Comparison of ENCODE assay signal across 9 mouse cellular contexts in genomic region chr15:81361417-81362015, GRCm38 (mm10). TPM values are rescaled to one million over a fixed set of nuclear protein-coding genes. Genes with fewer than 3 reads are reported as not detected.
DNase-seq lines count a peak whose midpoint lies in the region; ATAC-seq lines count a peak whose summit lies in the region.
"Had no signal": no experiment of that assay in that cellular context is flagged by ENCODE, and none has a peak within 500 bp of the region (broad histone marks: within the 10 kb centered on the region; RNA-seq: fewer than 3 reads in every experiment).

No protein-coding gene starts in this region.

- no peaks in the 10 kb centered on the region for H3K9me3 ChIP-seq in hindbrain, embryonic 10.5 days
- H3K9me3 ChIP-seq in hindbrain, embryonic 16.5 days (ENCODE audit: control insufficient read depth, low read length) = no peaks in the 10 kb centered on the region
- H3K9me3 ChIP-seq in hindbrain, embryonic 14.5 days (ENCODE audit: control insufficient read depth, low read length) = no peaks in the 10 kb centered on the region
- no peaks in the 10 kb centered on the region for H3K9me3 ChIP-seq in midbrain, embryonic 12.5 days
- H3K9me3 ChIP-seq: G1E had no signal

- no peak overlapping the region for H3K9ac ChIP-seq in hindbrain, embryonic 16.5 days (ENCODE audit: low read depth, low read length)
- no peak overlapping the region for H3K9ac ChIP-seq in hindbrain, embryonic 14.5 days
- no peak overlapping the region for H3K9ac ChIP-seq in midbrain, embryonic 12.5 days (replicated peaks)

- no peak for ATAC-seq in hindbrain, embryonic 16.5 days
- ATAC-seq in hindbrain, embryonic 14.5 days (ENCODE audit: low FRiP score) = no peak
- ATAC-seq in midbrain, embryonic 12.5 days (ENCODE audit: low FRiP score, low read depth) = no peak

- H3K4me1 ChIP-seq in hindbrain, embryonic 10.5 days (replicated peaks) = peaks cover 29% of the 10 kb centered on the region
- H3K4me1 ChIP-seq in hindbrain, embryonic 16.5 days (ENCODE audit: control insufficient read depth, insufficient read depth, low read depth, low read length) = peaks cover 13% of the 10 kb centered on the region
- H3K4me1 ChIP-seq in brown adipose tissue, adult 24 weeks (ENCODE audit: control insufficient read depth, insufficient read depth, insufficient read length, low read length) = peaks cover 4% of the 10 kb centered on the region; the same call in 1 of the 2 replicates
- peaks cover 21% of the 10 kb centered on the region for H3K4me1 ChIP-seq in hindbrain, embryonic 14.5 days (replicated peaks; ENCODE audit: control insufficient read depth, insufficient read depth, low read length)
- peaks cover 21% of the 10 kb centered on the region for H3K4me1 ChIP-seq in midbrain, embryonic 12.5 days

- intact Hi-C loops in left cerebral cortex, postnatal 25 days (cut with DNase I) = no loop called here

- no peak overlapping the region; the same call in 1 of the 2 replicates for H3K4me2 ChIP-seq in hindbrain, embryonic 16.5 days (ENCODE audit: low read length)
- 0 out of 2 replicates have a peak overlapping the region, but pooled peaks have one; percentile 92 for H3K4me2 ChIP-seq in hindbrain, embryonic 14.5 days (replicated peaks)
- H3K4me2 ChIP-seq in midbrain, embryonic 12.5 days (replicated peaks) = peak overlapping the region; percentile 85; the same call in 1 of the 2 replicates

- DNase-seq in hindbrain, embryonic 10.5 days (ENCODE audit: low spot score) = no peak
- DNase-seq in hindbrain, embryonic 14.5 days (ENCODE audit: low spot score) = no peak
- DNase-seq in left cerebral cortex, postnatal 25 days (ENCODE audit: low spot score in 2 of 2) = no peak
- no peak for DNase-seq in T-cell, adult 2 months (ENCODE audit: low spot score)
- DNase-seq in urinary bladder, postnatal 10 days (ENCODE audit: low spot score) = no peak

- H3K27me3 ChIP-seq in hindbrain, embryonic 10.5 days (ENCODE audit: insufficient read depth, poor library complexity, severe bottlenecking) = no peaks in the 10 kb centered on the region
- no peaks in the 10 kb centered on the region for H3K27me3 ChIP-seq in hindbrain, embryonic 16.5 days (replicated peaks; ENCODE audit: control insufficient read depth, insufficient read depth, low read length)
- no peaks in the 10 kb centered on the region for H3K27me3 ChIP-seq in hindbrain, embryonic 14.5 days (ENCODE audit: control insufficient read depth, insufficient read depth, low read length)
- no peaks in the 10 kb centered on the region for H3K27me3 ChIP-seq in midbrain, embryonic 12.5 days

- WGBS in hindbrain, embryonic 10.5 days = 43% methylated on average over 10 of the region's 10 CpGs
- 44% methylated on average over 10 of the region's 10 CpGs for WGBS in hindbrain, embryonic 16.5 days
- WGBS in hindbrain, embryonic 14.5 days = 45% methylated on average over 10 of the region's 10 CpGs
- WGBS in midbrain, embryonic 12.5 days = 44% methylated on average over 10 of the region's 10 CpGs

- H3K27ac ChIP-seq in hindbrain, embryonic 10.5 days = peak overlapping the region; percentile 91
- no peak overlapping the region for H3K27ac ChIP-seq in hindbrain, embryonic 16.5 days (ENCODE audit: low read depth, low read length)
- H3K27ac ChIP-seq in brown adipose tissue, adult 24 weeks (replicated peaks; ENCODE audit: low read depth, low read length) = peak overlapping the region; percentile 62
- no peak overlapping the region for H3K27ac ChIP-seq in hindbrain, embryonic 14.5 days
- peak overlapping the region; percentile 75; the same call in 1 of the 2 replicates for H3K27ac ChIP-seq in midbrain, embryonic 12.5 days (replicated peaks)

- peak overlapping the region; percentile 75; the same call in 1 of the 2 replicates for H3K4me3 ChIP-seq in hindbrain, embryonic 10.5 days
- no peak overlapping the region for H3K4me3 ChIP-seq in hindbrain, embryonic 16.5 days (ENCODE audit: low read length)
- H3K4me3 ChIP-seq in brown adipose tissue, adult 24 weeks (ENCODE audit: insufficient read depth, low read depth, low read length) = no peak overlapping the region
- H3K4me3 ChIP-seq in hindbrain, embryonic 14.5 days (replicated peaks; ENCODE audit: low read length) = no peak overlapping the region
- no peak overlapping the region for H3K4me3 ChIP-seq in midbrain, embryonic 12.5 days

- H3K36me3 ChIP-seq in hindbrain, embryonic 10.5 days = peaks cover 42% of the 10 kb centered on the region
- H3K36me3 ChIP-seq in hindbrain, embryonic 16.5 days (ENCODE audit: control insufficient read depth, insufficient read depth, low read length) = peaks cover 18% of the 10 kb centered on the region
- H3K36me3 ChIP-seq in hindbrain, embryonic 14.5 days (replicated peaks; ENCODE audit: control insufficient read depth, insufficient read depth) = peaks cover 42% of the 10 kb centered on the region
- H3K36me3 ChIP-seq in midbrain, embryonic 12.5 days = peaks cover 35% of the 10 kb centered on the region

RNA-seq across cellular contexts. Expression of gene Slc25a17, which starts 0.9 kb away (rescaled TPM):
- polyA plus RNA-seq in hindbrain, embryonic 10.5 days (2016; fragmentation: Nextera tagmentation; extraction: Ambion mirVana) = 87.1 and 93.7 TPM in 2 replicates
- 131 and 133 TPM in 2 replicates for polyA plus RNA-seq in hindbrain, embryonic 16.5 days (2015; fragmentation: Nextera tagmentation; extraction: Ambion mirVana)
- polyA plus RNA-seq in brown adipose tissue, adult 24 weeks (2012; ENCODE audit: insufficient read depth, insufficient read length, missing spikeins) = 109 and 113 TPM in 2 replicates
- 130 and 140 TPM in 2 replicates for polyA plus RNA-seq in hindbrain, embryonic 14.5 days (2014; fragmentation: Nextera tagmentation; extraction: Ambion mirVana)
- 108 and 114 TPM in 2 replicates for polyA plus RNA-seq in midbrain, embryonic 12.5 days (2016; fragmentation: Nextera tagmentation; extraction: Ambion mirVana)
- total RNA-seq in left cerebral cortex, postnatal 25 days (2021) = 10 to 100 TPM; 42.1 to 43.1 TPM

RNA-seq across cellular contexts. Expression of gene St13, which starts 38.4 kb away (rescaled TPM):
- 172 and 202 TPM in 2 replicates for polyA plus RNA-seq in hindbrain, embryonic 10.5 days (2016; fragmentation: Nextera tagmentation; extraction: Ambion mirVana)
- 200 and 211 TPM in 2 replicates for polyA plus RNA-seq in hindbrain, embryonic 16.5 days (2015; fragmentation: Nextera tagmentation; extraction: Ambion mirVana)
- 181 and 325 TPM in 2 replicates for polyA plus RNA-seq in brown adipose tissue, adult 24 weeks (2012; ENCODE audit: insufficient read depth, insufficient read length, missing spikeins)
- 172 and 185 TPM in 2 replicates for polyA plus RNA-seq in hindbrain, embryonic 14.5 days (2014; fragmentation: Nextera tagmentation; extraction: Ambion mirVana)
- polyA plus RNA-seq in midbrain, embryonic 12.5 days (2016; fragmentation: Nextera tagmentation; extraction: Ambion mirVana) = 202 and 203 TPM in 2 replicates
- total RNA-seq in left cerebral cortex, postnatal 25 days (2021) = 100 to 1,000 TPM; 165 TPM

RNA-seq across cellular contexts. Expression of gene Xpnpep3, which starts 38.4 kb away (rescaled TPM):
- polyA plus RNA-seq in hindbrain, embryonic 10.5 days (2016; fragmentation: Nextera tagmentation; extraction: Ambion mirVana) = 10.6 and 11.6 TPM in 2 replicates
- 8.3 and 10.6 TPM in 2 replicates for polyA plus RNA-seq in hindbrain, embryonic 16.5 days (2015; fragmentation: Nextera tagmentation; extraction: Ambion mirVana)
- 15.6 and 33.2 TPM in 2 replicates for polyA plus RNA-seq in brown adipose tissue, adult 24 weeks (2012; ENCODE audit: insufficient read depth, insufficient read length, missing spikeins)
- 3.8 and 5.3 TPM in 2 replicates for polyA plus RNA-seq in hindbrain, embryonic 14.5 days (2014; fragmentation: Nextera tagmentation; extraction: Ambion mirVana)
- polyA plus RNA-seq in midbrain, embryonic 12.5 days (2016; fragmentation: Nextera tagmentation; extraction: Ambion mirVana) = 11.3 and 12.6 TPM in 2 replicates
- total RNA-seq in left cerebral cortex, postnatal 25 days (2021) = 10 to 100 TPM; 13.2 to 14.9 TPM

RNA-seq across cellular contexts. Expression of gene Dnajb7, which starts 46.6 kb away (rescaled TPM):
- 2.3 and 2.8 TPM in 2 replicates for polyA plus RNA-seq in hindbrain, embryonic 10.5 days (2016; fragmentation: Nextera tagmentation; extraction: Ambion mirVana)
- 0.95 and 1.3 TPM in 2 replicates for polyA plus RNA-seq in hindbrain, embryonic 16.5 days (2015; fragmentation: Nextera tagmentation; extraction: Ambion mirVana)
- polyA plus RNA-seq in brown adipose tissue, adult 24 weeks (2012; ENCODE audit: insufficient read depth, insufficient read length, missing spikeins) = not detected in 2 replicates
- polyA plus RNA-seq in hindbrain, embryonic 14.5 days (2014; fragmentation: Nextera tagmentation; extraction: Ambion mirVana) = 0.39 and 1.1 TPM in 2 replicates
- polyA plus RNA-seq in midbrain, embryonic 12.5 days (2016; fragmentation: Nextera tagmentation; extraction: Ambion mirVana) = 2.4 and 3.3 TPM in 2 replicates
- not detected for total RNA-seq in left cerebral cortex, postnatal 25 days (2021)
- polyA plus RNA-seq: G1E had no signal

Comparison
In these comparisons a context has a peak if more than half of its experiments do, and no peak if none do; other contexts are left out.
1. H3K27ac ChIP-seq: peak in hindbrain, embryonic 10.5 days (single experiment), brown adipose tissue, adult 24 weeks (single experiment) and midbrain, embryonic 12.5 days (single experiment); none in hindbrain, embryonic 16.5 days (single experiment) and hindbrain, embryonic 14.5 days (single experiment).